In genomic region chr8:94874358-94874757, GRCm38 (mm10) we compare ENCODE assay signal across 8 mouse cellular contexts. TPM values are rescaled to one million over a fixed set of nuclear protein-coding genes. Genes with fewer than 3 reads are reported as not detected.
DNase-seq lines count a peak whose midpoint lies in the region; ATAC-seq lines count a peak whose summit lies in the region.

No protein-coding gene starts in this region.

- no peak overlapping the region for H3K27ac ChIP-seq in hindbrain, embryonic 13.5 days

- intact Hi-C loops in left cerebral cortex, postnatal 25 days (cut with DNase I) = loop anchor here (1.0 to 5.0 kb wide), 2 partner anchors 35 to 128 kb away; no protein-coding TSS in a partner anchor

- H3K27me3 ChIP-seq in hindbrain, embryonic 13.5 days = peaks cover 35% of the 10 kb centered on the region

- H3K36me3 ChIP-seq in hindbrain, embryonic 13.5 days = no peaks in the 10 kb centered on the region

- H3K9ac ChIP-seq in hindbrain, embryonic 13.5 days = no peak overlapping the region

- WGBS in hindbrain, embryonic 13.5 days = 15% methylated on average over 6 of the region's 6 CpGs

- peaks cover 62% of the 10 kb centered on the region for H3K4me1 ChIP-seq in hindbrain, embryonic 13.5 days (replicated peaks)

- peak overlapping the region; percentile 55 for H3K4me3 ChIP-seq in hindbrain, embryonic 13.5 days

- H3K9me3 ChIP-seq in hindbrain, embryonic 13.5 days = no peaks in the 10 kb centered on the region

- ATAC-seq in cerebellum, adult (ENCODE audit: insufficient number of reproducible peaks, low FRiP score, low TSS enrichment) = no peak; the same call in 1 of the 2 replicates
- ATAC-seq in hindbrain, embryonic 13.5 days (ENCODE audit: low FRiP score) = no peak
- ATAC-seq in megakaryocyte-erythroid progenitor cell, adult 5-6 weeks (replicated peaks; ENCODE audit: low FRiP score, low TSS enrichment, poor library complexity, severe bottlenecking) = peak; percentile 61

- peak; percentile 56 for DNase-seq in cerebellum, adult 11 months
- peak; percentile 65 for DNase-seq in cerebellum, adult 9-11 months
- DNase-seq in frontal cortex, postnatal 36 days (ENCODE audit: low spot score in 2 of 2) = peak; percentile 64
- peak; percentile 62 to 71 for DNase-seq in left cerebral cortex, postnatal 25 days (ENCODE audit: low spot score in 2 of 2)
- DNase-seq in spleen, postnatal 36 days (ENCODE audit: low spot score in 2 of 2) = peak; percentile 39 to 62

- H3K4me2 ChIP-seq in hindbrain, embryonic 13.5 days = peak overlapping the region; percentile 90

RNA-seq across cellular contexts. Expression of gene Dok4, which starts 1.8 kb away (rescaled TPM):
- 58.0 and 59.0 TPM in 2 replicates for polyA plus RNA-seq in hindbrain, embryonic 13.5 days (2015; fragmentation: Nextera tagmentation; extraction: Ambion mirVana)
- 10 to 100 TPM; 23.2 to 25.6 TPM for total RNA-seq in left cerebral cortex, postnatal 25 days (2021)
- 1.2 TPM in 1 of 2 replicates, not detected in the other for total RNA-seq in megakaryocyte-erythroid progenitor cell, adult 5-6 weeks (2014; fragmentation: Nextera tagmentation)
- total RNA-seq in megakaryocyte-erythroid progenitor cell, adult 5-6 weeks (2017) = 1.6 TPM in 1 of 2 replicates, not detected in the other

RNA-seq across cellular contexts. Expression of gene Polr2c, which starts 17.1 kb away (rescaled TPM):
- 119 and 136 TPM in 2 replicates for polyA plus RNA-seq in hindbrain, embryonic 13.5 days (2015; fragmentation: Nextera tagmentation; extraction: Ambion mirVana)
- 10 to 100 TPM; 67.4 to 76.6 TPM for total RNA-seq in left cerebral cortex, postnatal 25 days (2021)
- total RNA-seq in megakaryocyte-erythroid progenitor cell, adult 5-6 weeks (2014; fragmentation: Nextera tagmentation) = 62.4 and 91.6 TPM in 2 replicates
- total RNA-seq in megakaryocyte-erythroid progenitor cell, adult 5-6 weeks (2017) = 49.2 and 93.1 TPM in 2 replicates

RNA-seq across cellular contexts. Expression of gene Ciapin1, which starts 36.2 kb away (rescaled TPM):
- 197 and 202 TPM in 2 replicates for polyA plus RNA-seq in hindbrain, embryonic 13.5 days (2015; fragmentation: Nextera tagmentation; extraction: Ambion mirVana)
- total RNA-seq in left cerebral cortex, postnatal 25 days (2021) = 10 to 100 TPM; 67.9 to 74.1 TPM
- 52.3 and 71.1 TPM in 2 replicates for total RNA-seq in megakaryocyte-erythroid progenitor cell, adult 5-6 weeks (2014; fragmentation: Nextera tagmentation)
- 31.6 and 38.2 TPM in 2 replicates for total RNA-seq in megakaryocyte-erythroid progenitor cell, adult 5-6 weeks (2017)

RNA-seq across cellular contexts. Expression of gene Coq9, which starts 36.2 kb away (rescaled TPM):
- polyA plus RNA-seq in hindbrain, embryonic 13.5 days (2015; fragmentation: Nextera tagmentation; extraction: Ambion mirVana) = 55.4 and 59.1 TPM in 2 replicates
- total RNA-seq in left cerebral cortex, postnatal 25 days (2021) = 10 to 100 TPM; 82.4 to 94.4 TPM
- total RNA-seq in megakaryocyte-erythroid progenitor cell, adult 5-6 weeks (2014; fragmentation: Nextera tagmentation) = 64.1 and 92.7 TPM in 2 replicates
- total RNA-seq in megakaryocyte-erythroid progenitor cell, adult 5-6 weeks (2017) = 46.0 and 49.4 TPM in 2 replicates

RNA-seq across cellular contexts. Expression of gene Ccdc102a, which starts 43.5 kb away (rescaled TPM):
- 6.3 and 7.8 TPM in 2 replicates for polyA plus RNA-seq in hindbrain, embryonic 13.5 days (2015; fragmentation: Nextera tagmentation; extraction: Ambion mirVana)
- total RNA-seq in left cerebral cortex, postnatal 25 days (2021) = 1 to 10 TPM; 1.5 to 1.7 TPM
- not detected in 2 replicates for total RNA-seq in megakaryocyte-erythroid progenitor cell, adult 5-6 weeks (2014; fragmentation: Nextera tagmentation)
- total RNA-seq in megakaryocyte-erythroid progenitor cell, adult 5-6 weeks (2017) = 0.85 and 1.1 TPM in 2 replicates

Comparison
In these comparisons a context has a peak if more than half of its experiments do, and no peak if none do; other contexts are left out.
1. RNA of gene Dok4, which starts 1.8 kb away (total RNA-seq): 23.2 to 25.6 TPM in left cerebral cortex, postnatal 25 days; 1.2 to 1.6 TPM in megakaryocyte-erythroid progenitor cell, adult 5-6 weeks; every median in the first group is over 4 times any median in the second.
2. Peak in every context shown above with its lines, with median percentiles within 50 percentile points of each other: DNase-seq.